Mouse (Mus musculus): ENCODE data around the gene Mt4. TPM values are rescaled to one million over a fixed set of nuclear protein-coding genes. Genes with fewer than 3 reads are reported as not detected.

The Mt4 gene
- polyA plus RNA-seq, 1 experiment from 2014 or later: not detected

- Histone ChIP-seq H3K4me3 (ENCODE audit: low read length) (no peak overlapping the region), H3K27ac (ENCODE audit: low read depth, low read length) (no peak overlapping the region), H3K9me3 (ENCODE audit: control insufficient read depth, low read length) (no peaks in the 10 kb centered on the region), H3K9ac (ENCODE audit: low read depth, low read length) (no peak overlapping the region), H3K27me3 (ENCODE audit: control insufficient read depth, insufficient read depth, low read length) (no peaks in the 10 kb centered on the region), H3K4me2 (replicated peaks; ENCODE audit: low read depth, low read length) (no peak overlapping the region), H3K4me1 (ENCODE audit: control insufficient read depth, insufficient read depth, low read length) (no peaks in the 10 kb centered on the region), H3K36me3 (ENCODE audit: control insufficient read depth, insufficient read depth, low read length) (no peaks in the 10 kb centered on the region)
- 81% methylated on average over 6 of the region's 6 CpGs for WGBS
- ATAC-seq (ENCODE audit: low FRiP score, low TSS enrichment): no peak
Observed at GRCm38 (mm10) chr8:94109396-94109795, 27.6 kb upstream of the Mt4 start.

- ATAC-seq (ENCODE audit: low FRiP score, low TSS enrichment): no peak
Observed at GRCm38 (mm10) chr8:94109835-94110234, 27.2 kb upstream of the Mt4 start.

GRCm38 (mm10) chr8:94110526-94111177 lies 26.3 kb upstream of the Mt4 start:
- H3K4me1 ChIP-seq (ENCODE audit: control insufficient read depth, insufficient read depth, low read length): no peaks in the 10 kb centered on the region
- H3K27ac ChIP-seq (ENCODE audit: low read depth, low read length): no peak overlapping the region
- no peaks in the 10 kb centered on the region for H3K9me3 ChIP-seq (ENCODE audit: control insufficient read depth, low read length)
- H3K4me2 ChIP-seq (replicated peaks; ENCODE audit: low read depth, low read length): no peak overlapping the region
- H3K27me3 ChIP-seq (ENCODE audit: control insufficient read depth, insufficient read depth, low read length): no peaks in the 10 kb centered on the region
- no peak overlapping the region for H3K9ac ChIP-seq (ENCODE audit: low read depth, low read length)
- 62% methylated on average over 6 of the region's 6 CpGs for WGBS
- ATAC-seq (ENCODE audit: low FRiP score, low TSS enrichment): no peak
- H3K4me3 ChIP-seq (ENCODE audit: low read length): no peak overlapping the region
- H3K36me3 ChIP-seq (ENCODE audit: control insufficient read depth, insufficient read depth, low read length): no peaks in the 10 kb centered on the region

More at GRCm38 (mm10) chr8:94109835-94110234, 27.2 kb upstream of the Mt4 start:
- Histone ChIP-seq H3K27ac (ENCODE audit: low read depth, low read length) (no peak overlapping the region), H3K9me3 (ENCODE audit: control insufficient read depth, low read length) (no peaks in the 10 kb centered on the region), H3K36me3 (ENCODE audit: control insufficient read depth, insufficient read depth, low read length) (no peaks in the 10 kb centered on the region), H3K4me2 (replicated peaks; ENCODE audit: low read depth, low read length) (no peak overlapping the region), H3K4me1 (ENCODE audit: control insufficient read depth, insufficient read depth, low read length) (no peaks in the 10 kb centered on the region), H3K4me3 (ENCODE audit: low read length) (no peak overlapping the region), H3K9ac (ENCODE audit: low read depth, low read length) (no peak overlapping the region), H3K27me3 (ENCODE audit: control insufficient read depth, insufficient read depth, low read length) (no peaks in the 10 kb centered on the region)
- WGBS: 75% methylated on average over 5 of the region's 5 CpGs

GRCm38 (mm10) chr8:94113435-94113834 lies 23.6 kb upstream of the Mt4 start:
- Histone ChIP-seq H3K4me3 (ENCODE audit: low read length) (no peak overlapping the region), H3K27me3 (ENCODE audit: control insufficient read depth, insufficient read depth, low read length) (no peaks in the 10 kb centered on the region), H3K9ac (ENCODE audit: low read depth, low read length) (no peak overlapping the region), H3K36me3 (ENCODE audit: control insufficient read depth, insufficient read depth, low read length) (no peaks in the 10 kb centered on the region), H3K4me2 (replicated peaks; ENCODE audit: low read depth, low read length) (no peak overlapping the region), H3K9me3 (ENCODE audit: control insufficient read depth, low read length) (no peaks in the 10 kb centered on the region), H3K27ac (ENCODE audit: low read depth, low read length) (no peak overlapping the region), H3K4me1 (ENCODE audit: control insufficient read depth, insufficient read depth, low read length) (no peaks in the 10 kb centered on the region)
- ATAC-seq (ENCODE audit: low FRiP score, low TSS enrichment): no peak
- WGBS: 59% methylated on average over 1 of the region's 1 CpGs

- Histone ChIP-seq H3K9me3 (ENCODE audit: control insufficient read depth, low read length) (no peaks in the 10 kb centered on the region), H3K36me3 (ENCODE audit: control insufficient read depth, insufficient read depth, low read length) (no peaks in the 10 kb centered on the region), H3K4me2 (replicated peaks; ENCODE audit: low read depth, low read length) (no peak overlapping the region), H3K27me3 (ENCODE audit: control insufficient read depth, insufficient read depth, low read length) (no peaks in the 10 kb centered on the region), H3K4me1 (ENCODE audit: control insufficient read depth, insufficient read depth, low read length) (no peaks in the 10 kb centered on the region), H3K27ac (ENCODE audit: low read depth, low read length) (no peak overlapping the region), H3K4me3 (ENCODE audit: low read length) (no peak overlapping the region), H3K9ac (ENCODE audit: low read depth, low read length) (no peak overlapping the region)
- WGBS: 94% methylated on average over 2 of the region's 2 CpGs
- no peak for ATAC-seq (ENCODE audit: low FRiP score, low TSS enrichment)
Observed at GRCm38 (mm10) chr8:94113972-94114371, 23.0 kb upstream of the Mt4 start.

- no peak overlapping the region for H3K4me3 ChIP-seq (ENCODE audit: low read length)
- H3K9ac ChIP-seq (ENCODE audit: low read depth, low read length): no peak overlapping the region
- H3K4me1 ChIP-seq (ENCODE audit: control insufficient read depth, insufficient read depth, low read length): no peaks in the 10 kb centered on the region
- no peaks in the 10 kb centered on the region for H3K27me3 ChIP-seq (ENCODE audit: control insufficient read depth, insufficient read depth, low read length)
- no peak for ATAC-seq (ENCODE audit: low FRiP score, low TSS enrichment)
- WGBS: 12% methylated on average over 6 of the region's 6 CpGs
- no peak overlapping the region for H3K27ac ChIP-seq (ENCODE audit: low read depth, low read length)
- H3K4me2 ChIP-seq (replicated peaks; ENCODE audit: low read depth, low read length): no peak overlapping the region
- H3K9me3 ChIP-seq (ENCODE audit: control insufficient read depth, low read length): no peaks in the 10 kb centered on the region
- no peaks in the 10 kb centered on the region for H3K36me3 ChIP-seq (ENCODE audit: control insufficient read depth, insufficient read depth, low read length)
Observed at GRCm38 (mm10) chr8:94118776-94119430, 18.1 kb upstream of the Mt4 start.

GRCm38 (mm10) chr8:94121625-94122024 lies 15.4 kb upstream of the Mt4 start:
- no peaks in the 10 kb centered on the region for H3K27me3 ChIP-seq (ENCODE audit: control insufficient read depth, insufficient read depth, low read length)
- no peak overlapping the region for H3K27ac ChIP-seq (ENCODE audit: low read depth, low read length)
- no peaks in the 10 kb centered on the region for H3K4me1 ChIP-seq (ENCODE audit: control insufficient read depth, insufficient read depth, low read length)
- no peak overlapping the region for H3K4me3 ChIP-seq (ENCODE audit: low read length)
- ATAC-seq (ENCODE audit: low FRiP score, low TSS enrichment): no peak
- H3K9ac ChIP-seq (ENCODE audit: low read depth, low read length): no peak overlapping the region
- H3K9me3 ChIP-seq (ENCODE audit: control insufficient read depth, low read length): no peaks in the 10 kb centered on the region
- H3K36me3 ChIP-seq (ENCODE audit: control insufficient read depth, insufficient read depth, low read length): no peaks in the 10 kb centered on the region
- 81% methylated on average over 9 of the region's 9 CpGs for WGBS
- no peak overlapping the region for H3K4me2 ChIP-seq (replicated peaks; ENCODE audit: low read depth, low read length)

GRCm38 (mm10) chr8:94122711-94123468 lies 14.1 kb upstream of the Mt4 start:
- H3K36me3 ChIP-seq (ENCODE audit: control insufficient read depth, insufficient read depth, low read length): no peaks in the 10 kb centered on the region
- no peaks in the 10 kb centered on the region for H3K27me3 ChIP-seq (ENCODE audit: control insufficient read depth, insufficient read depth, low read length)
- H3K27ac ChIP-seq (ENCODE audit: low read depth, low read length): no peak overlapping the region
- H3K9ac ChIP-seq (ENCODE audit: low read depth, low read length): no peak overlapping the region
- 0 out of 2 replicates have a peak, but pooled peaks have one; percentile 14 for ATAC-seq (ENCODE audit: low FRiP score, low TSS enrichment)
- 29% methylated on average over 8 of the region's 8 CpGs for WGBS
- no peak overlapping the region for H3K4me2 ChIP-seq (replicated peaks; ENCODE audit: low read depth, low read length)
- H3K9me3 ChIP-seq (ENCODE audit: control insufficient read depth, low read length): no peaks in the 10 kb centered on the region
- H3K4me1 ChIP-seq (ENCODE audit: control insufficient read depth, insufficient read depth, low read length): no peaks in the 10 kb centered on the region
- H3K4me3 ChIP-seq (ENCODE audit: low read length): no peak overlapping the region

- H3K36me3 ChIP-seq (ENCODE audit: control insufficient read depth, insufficient read depth, low read length): no peaks in the 10 kb centered on the region
- no peak for ATAC-seq (ENCODE audit: low FRiP score, low TSS enrichment)
- no peak overlapping the region for H3K9ac ChIP-seq (ENCODE audit: low read depth, low read length)
- no peaks in the 10 kb centered on the region for H3K9me3 ChIP-seq (ENCODE audit: control insufficient read depth, low read length)
- no peak overlapping the region for H3K4me2 ChIP-seq (replicated peaks; ENCODE audit: low read depth, low read length)
- 71% methylated on average over 6 of the region's 6 CpGs for WGBS
- no peaks in the 10 kb centered on the region for H3K4me1 ChIP-seq (ENCODE audit: control insufficient read depth, insufficient read depth, low read length)
- H3K27me3 ChIP-seq (ENCODE audit: control insufficient read depth, insufficient read depth, low read length): no peaks in the 10 kb centered on the region
- no peak overlapping the region for H3K27ac ChIP-seq (ENCODE audit: low read depth, low read length)
- H3K4me3 ChIP-seq (ENCODE audit: low read length): no peak overlapping the region
Observed at GRCm38 (mm10) chr8:94127711-94128110, 9.3 kb upstream of the Mt4 start.

All from kidney, embryonic 14.5 days (tissue).